In the genomic region with DNA sequence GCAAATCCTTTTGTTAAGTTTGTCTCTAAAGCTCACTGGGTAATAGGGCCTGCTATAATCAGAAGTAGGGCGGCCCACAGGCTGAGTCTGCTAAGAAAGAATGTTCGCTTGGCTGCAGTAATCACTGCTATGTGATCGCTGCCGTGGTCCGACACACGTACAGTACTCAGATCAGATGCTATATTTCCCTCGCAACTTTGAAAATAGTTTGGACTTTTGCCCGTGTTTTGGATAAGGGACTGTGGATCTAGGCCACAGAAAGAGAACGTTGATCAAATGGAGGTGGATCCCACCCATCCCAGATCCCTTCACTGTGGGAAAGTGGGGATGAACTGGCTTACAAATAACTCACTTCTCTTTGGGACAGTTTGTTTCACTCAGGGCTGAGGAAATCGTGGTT, we compare ENCODE assay signal across 10 mouse cellular contexts.
DNase-seq lines count a peak whose midpoint lies in the region.
"Had no signal": no experiment of that assay in that cellular context is flagged by ENCODE, and none has a peak within 500 bp of the region (broad histone marks: within the 10 kb centered on the region; RNA-seq: fewer than 3 reads in every experiment).

No protein-coding gene starts in this region.

- intact Hi-C loops in heart, postnatal 25 days (cut with DNase I), result no loop called here
- intact Hi-C loops in heart, postnatal 14 days (cut with DNase I), result no loop called here
- intact Hi-C loops in left cerebral cortex, postnatal 25 days (cut with DNase I), result no loop called here
- intact Hi-C loops in left cerebral cortex, postnatal 10 days (cut with DNase I), result no loop called here

- DNase-seq in heart, adult 8-10 months (ENCODE audit: low spot score), result peak; percentile 3
- no peak for DNase-seq in heart, postnatal 25 days (ENCODE audit: low spot score)
- peak; percentile 17 for DNase-seq in retina, postnatal 1 day
- DNase-seq in retina, embryonic 14.5 days (ENCODE audit: low spot score), result no peak
- peak; percentile 4 to 9 for DNase-seq in heart, postnatal 14 days
- peak; percentile 0 for DNase-seq in lung, postnatal 36 days
- no peak for DNase-seq in left cerebral cortex, postnatal 25 days (ENCODE audit: low spot score in 2 of 2)
- no peak for DNase-seq in left cerebral cortex, postnatal 10 days (ENCODE audit: extremely low spot score in 1 of 2, low spot score in 2 of 2)
- DNase-seq: cerebellum, adult 11-12 months; thymus, postnatal 25 days had no signal

Comparison
In these comparisons a context has a peak if more than half of its experiments do, and no peak if none do; other contexts are left out.
1. DNase-seq: peak in heart, adult 8-10 months (single experiment), retina, postnatal 1 day (single experiment), heart, postnatal 14 days (2 of 2) and lung, postnatal 36 days (single experiment); none in heart, postnatal 25 days (single experiment), retina, embryonic 14.5 days (single experiment), left cerebral cortex, postnatal 25 days (0 of 2) and left cerebral cortex, postnatal 10 days (0 of 2).